ENCODE assay signal across 8 mouse cellular contexts in the genomic region with DNA sequence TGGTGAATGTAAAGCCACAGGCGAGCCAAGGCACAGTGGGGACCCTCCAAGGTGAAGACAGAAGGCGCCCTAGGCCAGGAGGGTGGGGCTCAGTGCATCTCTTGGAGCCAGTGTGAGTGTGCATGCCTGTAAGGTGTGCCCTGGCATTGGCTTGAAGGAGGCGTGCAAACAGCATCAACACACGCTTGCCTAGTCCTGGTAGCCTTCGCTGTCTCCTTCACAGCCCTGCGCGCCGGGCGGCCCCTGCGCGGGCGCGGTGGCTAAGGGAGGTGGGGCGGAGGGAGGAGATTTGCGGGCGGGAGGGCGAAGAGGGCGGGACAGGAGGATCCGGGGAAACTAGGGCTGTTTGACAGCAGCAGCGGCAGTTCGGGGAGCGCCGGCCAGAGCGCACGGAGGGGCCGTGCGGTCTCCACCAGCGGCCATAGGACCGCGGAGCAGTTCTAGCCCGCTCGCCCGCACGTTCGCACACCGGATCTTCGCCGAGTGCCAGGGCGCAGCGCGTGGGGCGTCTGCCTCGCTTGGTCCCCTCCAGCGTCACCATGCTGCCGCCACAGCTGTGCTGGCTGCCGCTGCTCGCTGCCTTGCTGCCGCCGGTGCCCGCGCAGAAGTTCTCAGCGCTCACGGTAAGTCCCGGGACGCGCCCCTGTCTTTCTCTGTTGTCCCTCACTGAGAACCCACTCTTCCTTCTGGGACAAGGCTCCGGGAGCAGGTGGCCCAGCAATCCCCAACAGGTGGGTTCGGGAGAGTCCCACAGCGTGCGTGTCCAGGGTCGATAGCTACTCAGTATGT. TPM values are rescaled to one million over a fixed set of nuclear protein-coding genes. Genes with fewer than 3 reads are reported as not detected.
A peak's percentile ranks its signal among the peaks of the same experiment; 100 is the strongest.
DNase-seq lines count a peak whose midpoint lies in the region; ATAC-seq and TF ChIP-seq lines count a peak whose summit lies in the region.

Smoc2 (plus strand) TSS at position 330 of the 789 bp plus-strand sequence.

- H3K27ac ChIP-seq in spleen, adult 2 months (ENCODE audit: insufficient read depth, low read length) = no peak within 1 kb of the TSS
- no peak within 1 kb of the TSS for H3K27ac ChIP-seq in forebrain, embryonic 11.5 days (ENCODE audit: low read depth, low read length)
- no peak within 1 kb of the TSS for H3K27ac ChIP-seq in heart, postnatal 0 days (ENCODE audit: low read depth)
- H3K27ac ChIP-seq in stomach, embryonic 16.5 days (ENCODE audit: low read length) = peak within 1 kb of the TSS; percentile 3; the same call in 1 of the 2 replicates

- peak within 1 kb of the TSS; percentile 72 for H3K4me2 ChIP-seq in forebrain, embryonic 11.5 days (ENCODE audit: low read depth, low read length, severe bottlenecking)
- H3K4me2 ChIP-seq in heart, postnatal 0 days (ENCODE audit: low read depth, low read length) = peak within 1 kb of the TSS; percentile 66
- H3K4me2 ChIP-seq in stomach, embryonic 16.5 days (ENCODE audit: low read depth, low read length) = peak within 1 kb of the TSS; percentile 89

- peak; percentile 13; the same call in 1 of the 2 replicates for TF ChIP-seq POLR2A in spleen, adult 2 months (IDR thresholded peaks at IDR 0.05; ENCODE audit: low read depth, low read length)

- WGBS in spleen, adult 2 months = 3% methylated on average over 60 of the region's 61 CpGs
- under 1% methylated on average over 55 of the region's 61 CpGs for WGBS in forebrain, embryonic 11.5 days
- WGBS in heart, postnatal 0 days = under 1% methylated on average over 40 of the region's 61 CpGs
- WGBS in stomach, embryonic 16.5 days = 1% methylated on average over 61 of the region's 61 CpGs

- no peaks in the 10 kb centered on the region for H3K27me3 ChIP-seq in spleen, adult 2 months (ENCODE audit: control insufficient read depth, insufficient read depth, low read length)
- peaks cover 38% of the 10 kb centered on the region for H3K27me3 ChIP-seq in forebrain, embryonic 11.5 days (ENCODE audit: control insufficient read depth, insufficient read depth, low read length)
- peaks cover 97% of the 10 kb centered on the region for H3K27me3 ChIP-seq in heart, postnatal 0 days (ENCODE audit: control insufficient read depth, insufficient read depth, low read length)
- H3K27me3 ChIP-seq in stomach, embryonic 16.5 days (ENCODE audit: control insufficient read depth, insufficient read depth, low read length) = peaks cover 22% of the 10 kb centered on the region

- H3K36me3 ChIP-seq in spleen, adult 2 months (ENCODE audit: control insufficient read depth, insufficient read depth, low read length) = no peaks in the 10 kb centered on the region
- no peaks in the 10 kb centered on the region for H3K36me3 ChIP-seq in forebrain, embryonic 11.5 days (ENCODE audit: control insufficient read depth, insufficient read depth, low read length)
- no peaks in the 10 kb centered on the region for H3K36me3 ChIP-seq in heart, postnatal 0 days (replicated peaks; ENCODE audit: control insufficient read depth, insufficient read depth, low read length)
- no peaks in the 10 kb centered on the region for H3K36me3 ChIP-seq in stomach, embryonic 16.5 days (ENCODE audit: control insufficient read depth, insufficient read depth, low read length)

- H3K4me3 ChIP-seq in spleen, adult 2 months (ENCODE audit: extremely low read depth, insufficient read depth, insufficient read length) = peak within 1 kb of the TSS; percentile 32; the same call in 1 of the 2 replicates
- H3K4me3 ChIP-seq in forebrain, embryonic 11.5 days (ENCODE audit: low read depth, low read length) = peak within 1 kb of the TSS; percentile 34
- peak within 1 kb of the TSS; percentile 45 for H3K4me3 ChIP-seq in heart, postnatal 0 days (ENCODE audit: low read depth, low read length)
- peak within 1 kb of the TSS; percentile 62 for H3K4me3 ChIP-seq in stomach, embryonic 16.5 days (replicated peaks; ENCODE audit: low read length)

- H3K9me3 ChIP-seq in forebrain, embryonic 11.5 days (ENCODE audit: control insufficient read depth, low read length) = no peaks in the 10 kb centered on the region
- H3K9me3 ChIP-seq in heart, postnatal 0 days (replicated peaks; ENCODE audit: control insufficient read depth, low read length) = no peaks in the 10 kb centered on the region
- H3K9me3 ChIP-seq in stomach, embryonic 16.5 days (replicated peaks; ENCODE audit: control insufficient read depth, low read length) = no peaks in the 10 kb centered on the region

- intact Hi-C loops in left cerebral cortex, postnatal 25 days (cut with DNase I) = no loop called here

- DNase-seq in spleen, adult 2 months (ENCODE audit: low read depth in 1 of 2, low spot score in 2 of 2) = no peak
- DNase-seq in spleen, postnatal 4 days (ENCODE audit: low spot score in 2 of 2) = no peak
- peak; percentile 60 for DNase-seq in forebrain, embryonic 11.5 days (ENCODE audit: low spot score)
- DNase-seq in heart, postnatal 0 days (ENCODE audit: low spot score) = no peak
- peak; percentile 17 for DNase-seq in left cerebral cortex, postnatal 25 days (ENCODE audit: low spot score in 2 of 2)
- DNase-seq in mesoderm, embryonic 11.5 days (ENCODE audit: low read depth, low spot score) = peak; percentile 58

- H3K4me1 ChIP-seq in spleen, adult 2 months (ENCODE audit: control insufficient read depth, insufficient read depth, insufficient read length) = no peaks in the 10 kb centered on the region
- peaks cover 12% of the 10 kb centered on the region; the same call in 1 of the 2 replicates for H3K4me1 ChIP-seq in forebrain, embryonic 11.5 days (replicated peaks; ENCODE audit: control insufficient read depth, insufficient read depth, low read length)
- 0 out of 2 replicates have a peak, but pooled peaks cover 3% of the 10 kb centered on the region for H3K4me1 ChIP-seq in heart, postnatal 0 days (ENCODE audit: control insufficient read depth, insufficient read depth)
- peaks cover 6% of the 10 kb centered on the region; the same call in 1 of the 2 replicates for H3K4me1 ChIP-seq in stomach, embryonic 16.5 days (ENCODE audit: control insufficient read depth, insufficient read depth, low read length)

- TF ChIP-seq CTCF in spleen, adult 2 months (IDR thresholded peaks at IDR 0.05; ENCODE audit: extremely low read depth, insufficient read depth, insufficient read length, insufficient replicate concordance) = no peak
- TF ChIP-seq CTCF in heart, postnatal 0 days (IDR thresholded peaks at IDR 0.05; ENCODE audit: low read depth) = no peak

- 0 out of 2 replicates have a peak, but pooled peaks have one; percentile 39 for ATAC-seq in forebrain, embryonic 11.5 days (replicated peaks; ENCODE audit: low FRiP score)
- ATAC-seq in heart, postnatal 0 days (ENCODE audit: insufficient read depth, low read depth) = no peak; the same call in 1 of the 2 replicates
- ATAC-seq in stomach, embryonic 16.5 days (ENCODE audit: insufficient read depth, low FRiP score) = peak; percentile 86
- no peak for ATAC-seq in activated CD4-positive, CD25-positive, alpha-beta regulatory T cell, adult 4 months

- TF ChIP-seq EP300 in heart, postnatal 0 days (IDR thresholded peaks at IDR 0.05; ENCODE audit: low read depth) = no peak

- H3K9ac ChIP-seq in forebrain, embryonic 11.5 days (ENCODE audit: low read length) = no peak within 1 kb of the TSS
- H3K9ac ChIP-seq in heart, postnatal 0 days (replicated peaks; ENCODE audit: low read depth, low read length) = no peak within 1 kb of the TSS
- H3K9ac ChIP-seq in stomach, embryonic 16.5 days (ENCODE audit: low read length) = peak within 1 kb of the TSS; percentile 73

RNA-seq across cellular contexts. Expression of gene Smoc2, which starts in this region (rescaled TPM):
- polyA plus RNA-seq in spleen, adult 2 months (2012; rRNA removed) = 94.8 and 150 TPM in 2 replicates
- polyA plus RNA-seq in forebrain, embryonic 11.5 days (2014; fragmentation: Nextera tagmentation; extraction: Ambion mirVana) = 8.2 and 10.3 TPM in 2 replicates
- total RNA-seq in heart, postnatal 0 days (2014; rRNA removed; ENCODE audit: low replicate concordance) = 22.7 and 24.7 TPM in 2 replicates
- polyA plus RNA-seq in heart, postnatal 0 days (2015; fragmentation: Nextera tagmentation; extraction: Ambion mirVana) = 22.0 and 28.6 TPM in 2 replicates
- total RNA-seq in left cerebral cortex, postnatal 25 days (2021) = 10 to 100 TPM; 10.1 to 12.3 TPM
- 137 and 139 TPM in 2 replicates for polyA plus RNA-seq in stomach, embryonic 16.5 days (2015; fragmentation: Nextera tagmentation; extraction: Ambion mirVana)
- polyA plus RNA-seq in activated CD4-positive, CD25-positive, alpha-beta regulatory T cell, adult 4 months (2017; shearing (Covaris generic)) = not detected

Comparison
In these comparisons a context has a peak if more than half of its experiments do, and no peak if none do; other contexts are left out.
1. DNase-seq: peak in forebrain, embryonic 11.5 days (single experiment), left cerebral cortex, postnatal 25 days (2 of 2) and mesoderm, embryonic 11.5 days (single experiment); none in spleen, adult 2 months (0 of 2), spleen, postnatal 4 days (0 of 2) and heart, postnatal 0 days (single experiment).
2. ATAC-seq: peak in forebrain, embryonic 11.5 days (single experiment) and stomach, embryonic 16.5 days (single experiment); none in heart, postnatal 0 days (single experiment) and activated CD4-positive, CD25-positive, alpha-beta regulatory T cell, adult 4 months (single experiment).
3. Peak in every context shown above with its lines, with median percentiles within 50 percentile points of each other: H3K4me3 ChIP-seq and H3K4me2 ChIP-seq.